Mouse (Mus musculus) kidney, adult 10 weeks (tissue): ENCODE data around the gene Pdia5. TPM values are rescaled to one million over a fixed set of nuclear protein-coding genes. Genes with fewer than 3 reads are reported as not detected.

Source experiments
- polyA plus RNA-seq: library from polyadenylated mRNA; stranded (reverse); fragments of 350-450 nt; fragmentation: Illumina TruSeq; extraction: RNeasy Lipid Tissue Mini Kit (QIAGEN cat#74804); gene quantifications from one replicate; pipeline ENCODE4 v1.2.3, GENCODE M21; 2014; ENCODE audit warnings: low read depth, low replicate concordance

The Pdia5 gene
- 2.4 TPM for polyA plus RNA-seq

DNA sequence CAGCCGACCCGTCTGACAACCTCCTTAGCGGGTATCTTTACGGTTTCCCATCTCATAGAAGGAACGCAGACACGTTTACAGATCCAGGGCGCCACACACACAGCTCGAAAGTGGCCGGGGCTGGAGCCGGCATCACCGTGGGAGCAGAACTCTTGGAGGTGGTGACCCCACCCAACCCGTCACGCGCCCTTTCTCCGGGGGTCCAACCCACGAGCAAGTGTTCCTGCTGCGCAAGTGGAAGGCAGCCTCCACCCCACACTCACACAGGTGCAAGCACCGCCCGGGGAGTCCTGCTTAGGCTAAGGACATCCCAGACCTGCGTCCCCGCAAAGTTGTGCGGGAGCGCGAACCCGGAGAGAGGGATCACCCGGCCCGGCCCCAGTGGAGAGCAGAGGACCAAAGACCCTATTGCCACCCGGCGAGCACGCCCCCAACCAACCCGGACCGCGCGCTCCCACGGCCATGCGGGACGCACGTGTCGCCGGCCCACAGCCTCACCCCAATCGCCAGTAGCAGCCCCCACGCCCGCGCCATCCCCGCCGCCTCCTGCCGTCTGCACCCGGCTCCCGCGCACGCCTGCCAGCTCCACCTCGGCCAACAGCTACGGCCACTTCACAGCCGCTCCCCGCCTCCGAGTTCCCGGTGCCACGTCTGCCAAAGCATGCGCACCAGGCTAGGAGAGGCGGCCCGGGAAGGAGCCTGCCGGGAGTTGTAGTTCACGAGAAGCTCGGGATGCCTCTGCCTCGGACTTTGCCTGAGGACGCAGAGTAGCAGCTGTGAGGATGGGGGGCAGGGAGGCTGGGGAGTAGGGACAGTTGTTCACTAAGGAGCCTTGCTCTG is at the start of gene Pdia5:
Pdia5 (minus strand) TSS at position 643 of the 840 bp plus-strand sequence.

DNA sequence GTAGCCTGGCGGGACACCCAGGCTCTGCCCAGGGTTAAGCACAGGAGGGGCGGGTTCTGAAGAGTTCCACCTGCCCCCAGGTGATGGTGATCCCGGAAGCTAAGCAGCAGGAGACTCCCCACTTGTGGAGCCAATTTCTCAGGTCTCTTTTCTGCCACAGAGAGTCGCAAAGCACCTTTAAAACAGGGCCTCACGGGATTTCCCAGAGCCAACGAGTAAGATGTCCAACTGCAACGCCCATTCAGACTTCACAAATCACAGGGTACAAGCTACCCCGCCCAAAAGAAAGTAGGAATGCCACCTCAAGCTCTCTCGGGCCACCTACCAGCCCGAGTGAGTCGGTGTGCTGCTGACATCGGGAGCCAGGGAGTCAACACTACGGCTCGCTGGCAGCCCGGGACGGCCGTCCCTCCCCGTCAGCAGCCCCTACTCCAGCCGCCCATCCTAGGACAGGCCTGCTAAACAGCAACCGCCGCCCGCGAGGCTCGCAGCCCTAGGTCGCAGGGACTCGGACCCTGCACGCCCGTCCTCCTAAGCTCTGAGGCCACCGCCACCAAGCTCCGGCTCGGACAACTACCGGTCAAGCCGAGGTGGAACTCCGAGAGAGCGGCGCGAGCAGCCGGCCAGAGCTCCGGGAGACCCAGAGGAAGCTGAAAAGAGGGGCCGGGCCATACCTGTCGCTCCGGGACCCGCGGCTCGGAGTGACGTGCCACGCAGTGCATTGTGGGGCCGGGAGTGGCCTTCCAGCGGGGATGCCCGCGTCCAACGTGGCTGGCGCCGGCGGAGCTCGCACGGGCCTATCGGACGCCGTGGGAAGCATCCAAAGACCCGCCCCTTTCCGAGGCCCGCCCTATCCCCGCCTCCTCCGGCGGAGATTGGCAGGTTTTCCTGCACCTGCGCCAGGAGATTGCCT is 127.3 kb downstream of the Pdia5 start, which contains the start of gene Sec22a:
Sec22a (minus strand) TSS at position 769 of the 913 bp plus-strand sequence.

Other genes starting within 250 kb of the Pdia5 start
- 63.7 TPM for gene Sec22a, start 127.0 kb downstream of the Pdia5 start, polyA plus RNA-seq
- gene Sema5b, start 50.3 kb upstream of the Pdia5 start, polyA plus RNA-seq, result not detected